Mouse (Mus musculus) gastrocnemius, adult 8-10 months (tissue): ENCODE measurements around the gene Il1rapl2. TPM values are rescaled to one million over a fixed set of nuclear protein-coding genes. Genes with fewer than 3 reads are reported as not detected.
"Not testable (repeated sequence)": the region's sequence is repeated elsewhere in the genome, so short reads cannot be mapped to it uniquely, and the experiment has no call there.

ENCODE experiments used
- DNase-seq, 2 experiments: peaks; one replicate each; pipeline ENCODE4 v3.0.0; 2022; ENCODE audit warnings: low spot score in 2 of 2
- total RNA-seq, 4 experiments: library from RNA; stranded (reverse); gene quantifications; 2 replicates each; pipeline ENCODE4 v1.2.4; 2022

Gene Il1rapl2
- total RNA-seq, 4 experiments from 2014 or later, result 0.19 TPM; not detected in 3

DNA sequence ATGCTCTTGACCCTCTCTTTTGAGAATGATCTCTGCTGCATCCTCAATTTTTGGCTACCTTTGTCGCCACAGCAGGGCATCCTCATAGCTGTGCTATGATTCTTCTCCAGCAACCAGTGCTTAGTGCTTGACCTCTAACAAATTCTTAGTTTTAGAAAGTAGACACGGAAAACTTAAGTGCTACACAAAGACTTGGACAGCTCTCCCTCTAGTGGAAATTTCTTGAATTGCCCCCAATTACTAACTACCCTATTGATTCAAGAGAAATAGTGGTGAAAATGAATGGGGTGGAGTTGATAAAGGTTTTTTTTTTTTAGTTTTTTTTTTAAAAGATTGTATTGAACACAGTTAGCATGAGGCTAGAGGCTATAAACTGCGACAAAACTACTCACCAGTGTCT is 599.7 kb downstream of the Il1rapl2 start:
- no peak for DNase-seq

DNA sequence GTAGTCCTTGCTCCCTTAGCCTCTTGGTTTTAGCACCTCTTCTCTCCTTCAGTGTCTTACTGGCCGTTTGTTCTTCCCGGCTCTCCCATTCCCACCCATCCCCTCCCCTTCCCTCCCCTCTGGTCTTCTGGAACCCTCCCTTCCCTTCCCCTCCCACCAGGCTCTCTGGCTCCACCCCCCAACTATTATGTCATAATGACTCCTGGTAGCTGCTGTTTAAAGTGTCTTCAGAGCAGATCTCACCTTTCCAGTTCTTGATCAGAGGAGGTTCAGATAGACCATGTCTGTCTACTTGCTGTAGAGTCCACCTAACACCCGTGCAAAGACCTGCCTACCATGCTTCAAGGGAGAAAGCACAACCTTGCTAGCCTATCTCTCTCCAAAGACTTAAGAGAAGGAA is 639.1 kb downstream of the Il1rapl2 start, which contains the start of gene Tex13a:
TSS of gene Tex13a (minus strand) at position 101 of the 400 bp plus-strand sequence.
- no peak for DNase-seq

DNA sequence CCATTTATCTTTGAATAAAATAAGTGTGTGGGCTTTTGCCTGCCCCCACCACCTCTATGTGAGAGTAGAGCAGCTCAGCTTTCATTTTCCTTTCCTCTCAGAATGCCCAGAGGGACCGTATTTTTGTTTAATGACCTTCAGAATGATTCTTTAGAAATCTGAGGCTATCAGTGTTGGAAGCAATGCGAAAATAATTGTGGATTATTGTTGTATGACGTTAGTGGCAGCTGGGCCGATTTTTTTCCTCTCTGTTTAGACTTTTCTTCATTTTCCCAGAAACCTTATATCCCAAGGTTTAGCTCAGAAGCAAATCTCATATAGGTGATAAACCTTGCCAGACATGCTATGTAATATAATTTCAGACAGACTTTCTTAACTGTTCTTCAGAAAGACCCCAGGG is 664.2 kb downstream of the Il1rapl2 start:
- no peak for DNase-seq

DNA sequence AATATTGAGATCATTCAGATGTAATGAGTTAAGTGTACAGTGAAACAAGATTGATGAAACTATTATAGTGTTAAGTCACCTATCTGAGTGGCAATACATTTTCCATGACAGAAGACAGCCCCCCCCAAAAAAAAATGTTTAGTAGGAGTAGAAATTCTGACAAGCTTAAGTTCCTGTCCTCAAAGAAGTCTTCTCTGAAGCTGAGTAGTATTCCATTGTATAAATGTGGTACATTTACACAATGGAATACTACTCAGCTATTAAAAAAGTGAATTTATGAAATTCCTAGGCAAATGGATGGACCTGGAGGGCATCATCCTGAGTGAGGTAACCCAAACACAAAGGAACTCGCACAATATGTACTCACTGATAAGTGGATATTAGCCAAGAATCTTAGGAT is 778.3 kb downstream of the Il1rapl2 start:
- not testable (repeated sequence) for DNase-seq

DNA sequence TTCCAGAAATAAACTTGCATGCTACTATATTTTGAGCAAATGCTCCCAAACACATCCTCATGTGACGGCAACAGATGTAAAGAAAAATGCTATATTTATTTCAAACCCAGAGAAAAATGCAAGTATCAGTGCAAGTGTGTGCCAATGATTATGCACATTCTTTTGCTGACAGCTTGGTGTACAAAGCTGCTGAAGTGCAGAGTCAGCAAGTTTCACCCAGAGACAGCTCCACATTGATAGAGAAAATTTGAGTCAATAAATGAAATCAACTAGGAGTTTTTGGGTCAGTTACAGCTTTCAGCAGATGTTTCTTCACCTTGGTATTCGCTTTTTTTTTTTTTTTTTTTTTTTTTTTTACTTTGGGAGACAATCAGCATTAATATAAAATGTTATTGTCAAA is 863.4 kb downstream of the Il1rapl2 start:
- no peak for DNase-seq

DNA sequence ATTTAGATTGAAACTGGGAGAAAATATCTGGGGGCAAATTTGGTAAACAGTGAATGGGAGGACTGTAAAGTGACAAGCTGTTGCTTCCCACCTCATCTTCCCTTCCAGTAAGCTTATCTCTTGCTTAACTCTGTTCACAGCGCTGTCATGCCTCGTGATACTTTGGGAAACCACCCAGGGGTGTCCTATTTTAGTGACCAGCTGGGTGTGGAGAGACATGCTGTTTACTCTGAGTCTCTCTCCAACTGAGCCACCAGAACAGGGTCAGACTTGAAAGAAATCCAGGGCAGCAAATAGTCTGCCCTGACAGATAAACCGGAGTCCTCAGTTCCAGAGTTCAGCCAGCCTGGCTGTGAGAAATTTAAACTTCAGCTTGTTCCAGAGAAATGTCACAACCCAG is 867.5 kb downstream of the Il1rapl2 start:
- peak; percentile 12 to 54 for DNase-seq

DNA sequence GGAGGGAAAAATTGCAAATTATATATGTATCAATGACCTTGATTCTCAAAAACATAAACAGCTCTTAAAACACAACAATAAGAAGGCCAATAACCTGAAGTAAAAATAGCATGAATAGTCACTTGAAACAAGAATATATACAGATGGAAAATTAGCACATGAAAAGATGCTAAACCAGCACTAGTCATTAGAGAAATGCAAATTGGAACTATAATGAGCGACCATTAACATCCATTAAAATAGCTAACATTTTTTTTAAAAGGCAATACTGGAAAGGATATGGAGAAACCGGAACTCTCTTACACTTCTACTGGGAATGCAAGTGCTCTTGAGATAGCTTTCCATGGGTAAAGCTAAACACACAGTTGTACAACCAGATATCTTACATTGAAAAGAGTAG is 879.4 kb downstream of the Il1rapl2 start:
- DNase-seq, result no peak

DNA sequence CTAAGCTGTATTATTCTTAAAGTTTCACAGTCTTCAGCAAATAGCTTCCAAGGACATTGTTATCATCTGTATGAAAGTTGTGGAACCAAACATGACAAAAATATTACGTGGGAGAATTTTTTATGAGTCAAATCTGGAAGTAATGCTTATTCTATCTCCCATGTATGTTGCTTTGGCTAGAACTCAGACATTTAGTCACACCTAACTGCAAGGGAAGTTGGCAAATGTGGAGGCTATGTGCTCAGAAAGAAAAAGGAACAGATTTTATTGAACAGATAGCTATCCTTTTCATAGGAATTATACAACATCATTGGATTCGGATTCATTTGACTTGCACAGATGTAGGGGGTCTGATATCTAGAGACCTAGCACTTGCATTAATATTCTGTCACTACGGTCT is 908.1 kb downstream of the Il1rapl2 start:
- DNase-seq, result no peak

DNA sequence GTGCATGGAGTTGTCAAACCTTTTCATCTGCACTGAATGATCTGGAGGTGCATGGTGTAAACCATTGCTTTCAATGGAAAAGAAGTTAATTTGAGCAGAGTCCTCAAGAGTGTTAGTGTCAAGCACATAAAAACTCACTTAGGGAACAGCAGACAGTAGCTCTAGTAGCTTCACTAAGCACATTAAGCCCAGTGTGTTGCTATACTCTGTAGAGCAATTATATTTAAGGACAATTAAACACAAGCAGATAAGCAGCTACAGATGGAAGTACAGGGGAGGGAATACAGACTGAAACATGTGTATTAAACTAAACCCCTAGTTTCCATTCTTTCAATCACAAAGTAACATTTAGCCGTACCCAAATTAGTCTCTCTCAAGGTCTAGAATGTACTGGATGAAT is 930.1 kb downstream of the Il1rapl2 start:
- no peak for DNase-seq

DNA sequence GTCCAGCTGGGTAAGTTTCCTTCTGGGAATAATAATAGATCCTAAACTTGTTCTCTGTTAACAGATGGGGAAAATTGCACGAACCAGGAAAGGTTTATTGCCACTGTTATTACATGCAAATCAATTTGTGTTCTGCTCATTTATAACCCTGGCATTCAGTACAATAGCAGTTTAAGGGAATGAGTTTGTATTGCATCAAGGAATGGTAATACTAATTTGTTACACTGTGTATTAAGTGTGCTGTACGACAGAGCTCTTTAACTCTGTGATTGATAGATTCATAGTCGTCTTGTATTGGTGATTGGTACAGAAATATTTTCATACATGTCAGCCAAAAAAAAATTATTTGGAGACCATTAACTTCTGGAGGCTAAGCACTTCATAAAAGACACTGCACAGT is 934.6 kb downstream of the Il1rapl2 start:
- no peak for DNase-seq

DNA sequence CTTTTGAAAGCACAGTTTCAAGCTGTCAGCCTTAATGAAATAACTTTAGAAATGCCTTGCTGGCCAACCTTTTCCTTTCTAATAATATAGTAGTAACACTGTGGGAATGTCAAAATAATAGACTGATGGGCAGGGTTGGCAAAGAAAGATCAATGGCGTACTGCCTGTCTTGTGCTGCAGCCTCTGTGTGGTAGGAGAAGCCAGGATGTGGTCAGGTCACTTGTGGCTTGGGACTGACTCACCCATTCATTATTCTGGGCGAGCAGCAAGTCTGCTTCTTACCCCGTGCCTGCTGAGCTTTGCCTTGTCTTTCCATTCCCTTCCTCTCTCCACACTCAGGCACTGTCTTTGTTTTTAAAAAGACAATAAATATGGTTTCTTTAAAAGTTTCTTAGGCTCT is 1049.7 kb downstream of the Il1rapl2 start:
- no peak for DNase-seq

DNA sequence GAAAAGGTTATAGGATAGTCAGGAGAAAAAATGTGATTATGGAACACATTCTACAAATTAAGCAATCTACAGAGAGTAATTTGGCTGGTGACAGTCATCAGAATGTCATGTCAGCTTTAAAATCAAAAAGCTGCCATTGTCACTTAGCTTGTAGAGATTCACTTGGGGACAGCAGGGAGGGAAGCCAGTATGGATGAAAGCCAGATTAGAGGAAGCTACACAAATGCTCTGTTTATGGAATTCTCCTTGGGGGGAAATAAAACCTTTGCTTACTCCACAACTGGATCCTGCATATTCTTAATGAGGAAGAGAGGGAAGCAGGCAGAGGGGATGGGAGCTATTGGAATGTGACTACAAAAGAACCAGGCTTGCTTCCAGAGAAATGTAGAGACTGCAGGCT is 1054.9 kb downstream of the Il1rapl2 start:
- no peak for DNase-seq

DNA sequence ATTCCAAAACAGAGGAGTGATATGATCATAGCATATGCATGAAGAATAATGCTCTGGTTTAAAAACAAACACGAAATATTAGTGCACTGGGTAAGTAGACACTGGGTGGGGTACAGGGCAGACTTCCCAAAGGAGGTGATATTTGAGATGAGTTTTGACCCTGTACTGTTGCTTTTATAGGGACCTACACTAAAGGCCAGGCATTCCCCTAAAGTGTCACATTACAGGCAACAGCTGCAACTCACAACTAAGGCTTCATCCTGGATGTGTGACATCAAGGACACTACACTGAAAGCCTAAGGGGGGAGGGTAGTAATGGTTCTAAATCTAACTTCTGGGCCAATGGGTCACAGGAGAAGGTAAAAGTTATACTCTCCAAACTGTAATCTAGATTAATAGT is 1152.0 kb downstream of the Il1rapl2 start:
- no peak for DNase-seq

DNA sequence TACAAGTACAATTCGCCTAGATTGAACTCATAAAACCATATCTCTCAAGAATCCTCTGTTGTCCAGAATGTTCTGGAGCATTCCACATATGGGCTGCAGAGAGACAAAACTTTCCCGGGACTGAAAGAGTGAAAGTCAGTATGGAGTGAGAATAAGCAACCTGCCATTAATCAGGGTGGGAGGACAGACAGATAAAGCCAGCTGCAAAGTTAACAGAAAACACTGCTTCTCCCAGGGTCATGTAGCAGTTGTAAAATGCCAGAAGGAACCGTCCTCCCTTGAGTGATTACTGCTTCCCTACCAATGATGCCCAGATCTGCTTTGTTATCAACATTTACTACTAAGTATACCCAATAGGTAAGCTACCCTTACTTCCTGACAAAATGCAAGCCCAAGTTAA is 1230.5 kb downstream of the Il1rapl2 start:
- DNase-seq, result no peak

DNA sequence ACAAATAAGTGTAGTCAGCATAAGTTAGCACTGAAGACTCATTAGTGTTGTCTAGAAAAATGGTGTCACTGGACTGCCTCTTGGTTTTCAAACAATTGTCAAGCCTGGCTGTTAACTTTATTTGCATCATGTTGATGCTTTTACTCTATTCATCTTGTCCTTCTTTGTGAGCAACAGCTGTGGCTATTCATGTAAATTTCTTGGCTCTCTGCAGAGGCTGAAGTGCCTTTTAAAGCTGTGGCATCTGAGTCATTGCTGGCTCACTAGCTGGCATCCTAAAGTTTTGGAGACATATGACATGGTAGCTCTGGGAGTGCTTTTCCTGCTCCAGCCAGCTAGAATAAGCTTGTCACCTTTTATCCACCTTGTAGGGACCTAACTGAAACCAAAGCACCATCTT is 1261.5 kb downstream of the Il1rapl2 start:
- DNase-seq, result no peak

DNA sequence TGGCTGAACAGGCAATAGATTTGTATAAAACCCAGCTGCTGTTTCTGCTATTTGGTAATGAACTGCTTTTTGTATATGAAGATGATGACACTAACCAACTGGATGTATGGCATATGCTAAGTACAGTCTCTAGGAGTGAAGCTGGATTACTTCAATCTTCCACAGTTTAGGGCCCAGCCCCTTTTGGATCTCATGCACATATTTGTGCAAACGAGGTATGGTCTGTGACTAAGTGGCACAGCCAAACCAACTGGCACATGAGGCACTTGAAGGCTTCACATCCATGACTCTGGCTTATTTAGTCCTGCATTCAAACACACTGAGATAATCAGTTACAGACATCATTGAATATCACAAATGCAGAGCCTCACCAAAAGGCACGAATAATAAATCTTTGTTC is 1263.5 kb downstream of the Il1rapl2 start:
- no peak for DNase-seq

DNA sequence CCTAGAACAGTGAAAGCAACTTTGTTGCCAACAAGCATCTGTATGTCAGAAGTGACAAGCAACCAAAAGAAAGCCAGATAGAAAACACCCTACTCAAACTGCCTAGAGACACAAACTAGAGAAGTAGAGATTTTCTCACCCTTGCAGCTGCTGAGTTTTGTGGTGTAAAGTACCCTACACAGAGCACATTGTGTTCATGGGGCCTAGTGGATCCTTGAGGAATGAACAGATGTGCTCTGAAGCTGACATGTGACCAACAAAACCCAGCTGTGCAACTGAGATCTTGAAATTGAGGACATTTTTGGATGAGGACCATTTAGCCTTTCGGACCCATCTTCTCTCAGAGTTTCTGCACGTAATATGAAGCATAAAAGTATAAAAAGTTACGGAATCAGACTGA is 1268.0 kb downstream of the Il1rapl2 start:
- no peak for DNase-seq
